Mouse (Mus musculus) testis, adult 2 months (tissue): ENCODE measurements around the gene Gm20388.

Source experiments
- CTCF ChIP-seq: fragments of 200-500 bp; IDR thresholded peaks from 2 replicates; pipeline ENCODE4 v1.5.1; 2012; ENCODE audit warnings: low read depth, mild to moderate bottlenecking, inconsistent platforms, low read length, moderate library complexity; ENCODE audit not compliant: control insufficient read depth, insufficient read depth, insufficient replicate concordance
- POLR2A ChIP-seq: fragments of 200-500 bp; IDR thresholded peaks from 2 replicates; pipeline ENCODE4 v1.6.1; 2012; ENCODE audit warnings: low read depth, mild to moderate bottlenecking, inconsistent platforms, low read length, moderate library complexity; ENCODE audit not compliant: control insufficient read depth

DNA sequence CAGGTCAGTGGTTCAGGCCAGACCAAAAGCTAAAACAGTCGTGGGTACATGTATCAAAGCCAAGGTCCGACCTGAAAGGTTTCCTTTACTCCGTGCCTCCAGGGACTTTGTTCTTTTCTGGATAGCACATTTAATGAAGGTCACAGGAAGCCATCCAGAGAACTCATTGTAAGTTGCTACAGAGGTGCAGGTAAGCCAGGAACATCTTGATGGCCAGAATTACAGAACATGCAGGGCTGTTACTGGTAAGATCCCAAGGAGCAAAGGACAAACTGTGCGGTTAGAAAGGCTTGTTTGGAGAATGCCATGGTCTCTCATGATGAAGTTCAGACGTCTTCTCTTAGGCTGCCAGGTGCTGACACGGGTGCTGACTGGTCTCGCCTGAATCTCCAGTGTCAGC lies 206.0 kb downstream of the Gm20388 start:
- TF ChIP-seq CTCF: no peak
- TF ChIP-seq POLR2A: no peak
